Mouse (Mus musculus): ENCODE measurements at regions not wholly inside any gene's neighbourhood (a gene's known extent, or its start where the extent isn't known, plus 50 kb on each side); places are given as distances from the start of the nearest gene placed in this dataset.

DNA sequence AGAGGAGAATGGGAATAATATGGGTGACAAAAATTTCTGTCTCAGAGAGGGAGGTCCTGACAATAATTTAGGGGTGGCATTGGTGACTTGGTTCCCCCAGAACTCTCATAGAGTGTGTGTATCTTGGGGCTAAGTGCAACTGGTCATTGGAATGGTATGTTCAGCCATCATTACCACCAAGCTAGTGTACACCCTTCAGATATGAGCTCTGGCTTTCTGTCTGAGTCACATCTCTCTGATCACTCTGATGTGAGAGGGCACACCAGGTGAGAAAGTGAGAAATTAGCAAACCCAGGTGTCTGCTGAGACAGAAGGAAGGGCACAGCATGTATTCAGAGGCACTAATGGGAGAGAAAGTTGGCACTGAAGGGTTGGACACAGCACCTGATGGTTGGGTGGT lies 642.8 kb downstream of the Zfp706 start:
- DNase-seq (ENCODE audit: low spot score) (no peak), ATAC-seq (replicated peaks; ENCODE audit: low FRiP score, low read depth) (no peak)
- H3K9me3 ChIP-seq (replicated peaks; ENCODE audit: low read length), result no peaks in the 10 kb centered on the region
- 0 out of 2 replicates have a peak, but pooled peaks cover 5% of the 10 kb centered on the region for H3K4me1 ChIP-seq (replicated peaks; ENCODE audit: insufficient read depth, low read length)
- no peak overlapping the region for H3K4me2 ChIP-seq (ENCODE audit: low read length)
- no peak overlapping the region for H3K9ac ChIP-seq (ENCODE audit: low read depth, low read length)
- H3K27ac ChIP-seq, result no peak overlapping the region
- H3K27me3 ChIP-seq (ENCODE audit: insufficient read depth, low read length), result no peaks in the 10 kb centered on the region
- no peaks in the 10 kb centered on the region for H3K36me3 ChIP-seq (ENCODE audit: insufficient read depth, low read length)
- H3K4me3 ChIP-seq (replicated peaks; ENCODE audit: low read depth, low read length), result no peak overlapping the region
- no peak for TF ChIP-seq CTCF (IDR thresholded peaks at IDR 0.05; ENCODE audit: low read depth)

DNA sequence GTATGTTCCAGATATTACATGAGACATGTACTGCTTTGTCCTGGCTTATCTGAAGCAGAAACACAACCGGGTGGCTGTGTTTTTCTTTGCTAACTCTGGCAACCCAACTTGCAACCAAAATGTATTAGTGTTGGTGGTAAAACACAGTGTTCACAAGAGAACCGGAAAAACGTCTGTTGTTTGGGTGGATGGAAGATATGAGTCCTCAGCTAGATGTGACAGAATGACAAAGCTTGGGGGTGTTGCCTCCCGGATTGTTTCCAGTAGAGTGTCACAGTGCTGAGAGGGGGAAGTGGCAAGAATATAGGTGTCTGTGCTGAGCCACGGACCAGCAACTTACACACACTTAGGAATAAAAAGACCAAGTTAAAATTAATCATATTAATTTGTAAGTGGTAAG lies 643.5 kb downstream of the Zfp706 start:
- Histone ChIP-seq H3K36me3 (ENCODE audit: insufficient read depth, low read length) (no peaks in the 10 kb centered on the region), H3K4me1 (replicated peaks; ENCODE audit: insufficient read depth, low read length) (0 out of 2 replicates have a peak, but pooled peaks cover 5% of the 10 kb centered on the region), H3K27me3 (ENCODE audit: insufficient read depth, low read length) (no peaks in the 10 kb centered on the region), H3K4me3 (replicated peaks; ENCODE audit: low read depth, low read length) (no peak overlapping the region), H3K27ac (no peak overlapping the region), H3K9ac (ENCODE audit: low read depth, low read length) (no peak overlapping the region), H3K4me2 (ENCODE audit: low read length) (no peak overlapping the region), H3K9me3 (replicated peaks; ENCODE audit: low read length) (no peaks in the 10 kb centered on the region)
- TF ChIP-seq CTCF (IDR thresholded peaks at IDR 0.05; ENCODE audit: low read depth), result no peak
- DNase-seq (ENCODE audit: low spot score) (no peak), ATAC-seq (replicated peaks; ENCODE audit: low FRiP score, low read depth) (no peak)
- WGBS, result 67% methylated on average over 5 of the region's 5 CpGs

DNA sequence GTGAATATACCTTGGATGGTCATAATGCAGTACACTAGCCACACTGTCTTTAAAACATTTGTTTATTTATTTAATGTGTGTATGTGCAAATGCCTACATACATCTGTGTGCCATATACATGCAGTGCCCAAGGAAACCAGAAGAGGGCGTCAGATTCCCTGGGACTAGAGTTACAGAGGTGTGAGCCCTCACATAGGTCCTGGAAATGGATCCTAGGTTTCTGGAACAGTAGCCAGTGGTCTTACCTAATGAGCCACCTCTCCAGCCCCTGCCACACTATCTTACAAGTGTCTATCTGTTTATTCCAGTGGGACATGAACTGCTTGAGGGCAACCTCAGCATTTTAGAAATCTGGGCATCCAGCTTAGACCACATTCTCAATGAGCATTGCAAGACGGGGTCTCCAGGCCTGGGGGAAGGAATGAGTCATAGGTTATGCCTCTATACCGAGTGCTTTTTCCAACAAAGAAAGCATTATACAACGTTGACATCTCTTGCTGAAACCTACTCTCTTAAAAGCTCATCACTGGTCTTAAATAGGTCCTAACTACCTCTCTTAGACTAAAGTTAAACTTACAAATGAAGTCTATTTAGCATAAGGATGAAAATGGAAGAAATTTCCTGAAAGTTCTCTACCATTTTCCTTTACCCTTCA lies 644.5 kb downstream of the Zfp706 start:
- no peak overlapping the region for H3K4me2 ChIP-seq (ENCODE audit: low read length)
- ATAC-seq (replicated peaks; ENCODE audit: low FRiP score, low read depth), result no peak
- H3K4me1 ChIP-seq (replicated peaks; ENCODE audit: insufficient read depth, low read length), result 0 out of 2 replicates have a peak, but pooled peaks cover 5% of the 10 kb centered on the region
- no peaks in the 10 kb centered on the region for H3K27me3 ChIP-seq (ENCODE audit: insufficient read depth, low read length)
- H3K9me3 ChIP-seq (replicated peaks; ENCODE audit: low read length), result no peaks in the 10 kb centered on the region
- TF ChIP-seq CTCF (IDR thresholded peaks at IDR 0.05; ENCODE audit: low read depth), result peak; percentile 39; the same call in 1 of the 2 replicates
- H3K36me3 ChIP-seq (ENCODE audit: insufficient read depth, low read length), result no peaks in the 10 kb centered on the region
- H3K9ac ChIP-seq (ENCODE audit: low read depth, low read length), result no peak overlapping the region
- H3K27ac ChIP-seq, result no peak overlapping the region
- DNase-seq (ENCODE audit: low spot score), result no peak
- WGBS, result 81% methylated on average over 4 of the region's 4 CpGs
- H3K4me3 ChIP-seq (replicated peaks; ENCODE audit: low read depth, low read length), result no peak overlapping the region

DNA sequence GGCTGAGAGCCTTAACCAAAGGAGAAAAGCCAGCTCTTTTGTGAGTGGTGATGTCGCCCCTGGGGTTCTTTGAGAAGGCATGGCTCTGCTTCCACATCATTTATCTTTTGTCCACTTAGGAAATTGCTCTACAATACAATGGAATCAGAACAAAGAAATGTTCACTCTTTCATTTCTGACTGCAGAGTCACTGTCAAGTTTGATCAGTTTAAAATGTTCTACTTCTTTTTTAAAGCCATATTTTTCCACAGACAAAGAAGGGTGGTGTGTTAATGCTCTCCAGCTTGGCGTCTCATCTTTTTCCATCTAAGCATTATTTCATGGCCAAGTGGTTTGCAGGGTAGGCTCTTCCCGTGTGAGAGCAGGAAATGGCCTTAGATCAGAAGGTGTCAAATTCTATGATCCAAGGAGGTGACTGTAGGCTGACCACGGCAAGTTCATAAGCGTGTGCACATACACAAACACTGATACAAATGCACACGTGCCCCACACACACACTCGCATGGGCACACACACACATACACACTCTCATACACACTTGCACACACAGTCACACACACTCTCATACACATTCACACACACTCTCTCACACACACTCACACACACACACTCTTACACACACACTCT lies 645.9 kb downstream of the Zfp706 start:
- no peak overlapping the region for H3K4me3 ChIP-seq (replicated peaks; ENCODE audit: low read depth, low read length)
- H3K4me2 ChIP-seq (ENCODE audit: low read length), result no peak overlapping the region
- 0 out of 2 replicates have a peak, but pooled peaks cover 5% of the 10 kb centered on the region for H3K4me1 ChIP-seq (replicated peaks; ENCODE audit: insufficient read depth, low read length)
- no peaks in the 10 kb centered on the region for H3K36me3 ChIP-seq (ENCODE audit: insufficient read depth, low read length)
- ATAC-seq (replicated peaks; ENCODE audit: low FRiP score, low read depth) (no peak), DNase-seq (ENCODE audit: low spot score) (no peak)
- 0 out of 2 replicates have a peak overlapping the region, but pooled peaks have one; percentile 31 for H3K27ac ChIP-seq
- no peak for TF ChIP-seq CTCF (IDR thresholded peaks at IDR 0.05; ENCODE audit: low read depth)
- H3K27me3 ChIP-seq (ENCODE audit: insufficient read depth, low read length), result no peaks in the 10 kb centered on the region
- no peaks in the 10 kb centered on the region for H3K9me3 ChIP-seq (replicated peaks; ENCODE audit: low read length)
- 33% methylated on average over 7 of the region's 7 CpGs for WGBS
- H3K9ac ChIP-seq (ENCODE audit: low read depth, low read length), result no peak overlapping the region

DNA sequence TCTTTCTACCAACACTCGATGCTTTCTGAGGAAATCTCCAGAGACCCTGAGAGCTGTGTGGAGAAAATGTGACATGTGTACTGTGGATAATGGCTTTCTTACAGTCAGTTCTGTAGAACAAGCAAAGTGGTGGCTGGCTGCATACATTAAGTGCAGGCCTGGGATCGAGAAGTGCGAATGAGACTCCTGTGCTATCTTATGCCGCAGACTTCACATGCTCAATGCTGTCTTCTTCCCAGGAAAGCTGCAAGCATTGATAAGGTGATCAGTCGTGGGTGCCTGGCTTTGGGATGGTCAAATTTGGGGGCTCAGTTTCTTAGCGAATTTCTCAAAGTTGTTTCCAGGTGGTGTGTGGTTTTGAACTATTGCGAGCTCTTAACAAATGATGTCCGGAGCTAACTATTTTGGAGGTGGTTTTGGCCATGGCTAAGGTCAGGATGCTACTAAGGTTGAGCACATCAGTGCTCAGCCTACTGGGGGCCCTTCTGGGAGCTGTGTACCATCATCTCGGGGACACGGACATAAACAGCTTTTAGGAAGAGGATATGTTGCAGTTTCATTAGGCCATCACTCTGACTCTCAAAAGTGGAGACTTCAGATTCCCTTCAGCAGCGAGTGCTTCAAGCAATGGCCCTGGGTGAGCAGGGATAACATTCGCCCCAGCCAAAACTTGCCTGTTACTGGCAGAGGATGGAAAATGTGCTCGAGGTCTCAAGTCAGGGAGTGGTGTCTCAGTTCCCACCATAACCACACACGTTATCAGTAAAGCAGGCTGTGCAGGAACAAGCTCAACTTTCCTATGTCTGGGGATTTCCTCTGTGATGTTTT lies 646.7 kb downstream of the Zfp706 start:
- DNase-seq (ENCODE audit: low spot score) (no peak), ATAC-seq (replicated peaks; ENCODE audit: low FRiP score, low read depth) (no peak)
- Histone ChIP-seq H3K4me3 (replicated peaks; ENCODE audit: low read depth, low read length) (no peak overlapping the region), H3K9me3 (replicated peaks; ENCODE audit: low read length) (no peaks in the 10 kb centered on the region), H3K36me3 (ENCODE audit: insufficient read depth, low read length) (no peaks in the 10 kb centered on the region), H3K27ac (0 out of 2 replicates have a peak overlapping the region, but pooled peaks have one; percentile 31), H3K9ac (ENCODE audit: low read depth, low read length) (no peak overlapping the region), H3K4me2 (ENCODE audit: low read length) (no peak overlapping the region), H3K4me1 (replicated peaks; ENCODE audit: insufficient read depth, low read length) (0 out of 2 replicates have a peak, but pooled peaks cover 5% of the 10 kb centered on the region), H3K27me3 (ENCODE audit: insufficient read depth, low read length) (no peaks in the 10 kb centered on the region)
- no peak for TF ChIP-seq CTCF (IDR thresholded peaks at IDR 0.05; ENCODE audit: low read depth)
- WGBS, result 78% methylated on average over 14 of the region's 14 CpGs

DNA sequence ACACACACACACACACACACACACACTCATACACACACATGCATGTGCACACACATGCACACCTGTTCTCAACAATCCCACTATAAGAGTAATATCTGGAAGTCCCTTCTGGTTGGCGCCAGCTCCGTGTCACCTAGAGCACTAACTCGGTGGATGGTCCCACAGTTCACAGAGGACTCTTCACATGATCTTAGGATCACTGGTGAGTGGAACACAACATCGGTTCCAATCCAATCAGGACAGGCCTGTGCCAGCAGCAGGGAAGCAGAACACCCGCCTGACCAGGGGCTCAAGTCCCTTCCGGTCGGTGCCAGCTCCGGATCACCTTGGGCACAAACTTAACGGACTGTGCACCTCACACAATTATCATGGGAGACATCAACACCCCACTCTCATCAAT lies 651.7 kb downstream of the Zfp706 start:
- Histone ChIP-seq H3K4me3 (replicated peaks; ENCODE audit: low read depth, low read length) (no peak overlapping the region), H3K4me2 (ENCODE audit: low read length) (no peak overlapping the region), H3K9me3 (replicated peaks; ENCODE audit: low read length) (no peaks in the 10 kb centered on the region), H3K36me3 (ENCODE audit: insufficient read depth, low read length) (no peaks in the 10 kb centered on the region), H3K4me1 (replicated peaks; ENCODE audit: insufficient read depth, low read length) (peaks cover 5% of the 10 kb centered on the region; the same call in 1 of the 2 replicates), H3K27ac (no peak overlapping the region), H3K27me3 (ENCODE audit: insufficient read depth, low read length) (no peaks in the 10 kb centered on the region), H3K9ac (ENCODE audit: low read depth, low read length) (no peak overlapping the region)
- DNase-seq (ENCODE audit: low spot score), result no peak
- no peak for ATAC-seq (replicated peaks; ENCODE audit: low FRiP score, low read depth)
- 93% methylated on average over 9 of the region's 9 CpGs for WGBS
- TF ChIP-seq CTCF (IDR thresholded peaks at IDR 0.05; ENCODE audit: low read depth), result no peak

Measured in kidney, postnatal 0 days (tissue).